ENCODE assay signal across 9 mouse cellular contexts in the genomic region with DNA sequence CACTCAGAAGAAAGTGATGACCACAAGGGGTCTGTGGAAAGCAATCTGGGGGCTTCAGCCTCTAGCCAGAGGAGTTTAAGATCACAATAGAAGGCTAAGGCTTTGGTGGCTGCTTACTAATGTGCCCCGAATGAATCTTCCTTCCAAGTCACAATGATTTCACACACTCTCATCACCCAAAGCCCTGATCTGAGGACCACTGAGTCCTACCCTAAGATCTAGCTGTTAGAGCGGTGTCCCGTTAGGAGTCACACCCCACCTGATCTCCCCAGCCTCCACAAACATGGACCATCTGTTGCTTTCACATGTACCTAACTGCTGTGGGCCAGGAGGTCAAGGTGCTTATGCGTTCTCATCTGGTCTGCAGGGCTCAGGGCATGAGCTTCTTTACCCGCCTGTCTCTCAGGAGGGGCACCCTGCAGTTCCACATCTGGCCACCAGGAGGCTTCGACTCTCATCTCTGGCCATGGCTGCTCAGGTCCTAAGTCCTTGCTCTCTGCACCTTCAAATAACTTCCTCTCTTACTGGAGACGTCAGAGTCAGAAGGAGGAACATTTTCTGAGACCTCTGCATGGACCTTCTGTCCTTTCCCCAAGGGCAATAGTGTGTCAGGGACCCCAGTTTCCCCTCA. TPM values are rescaled to one million over a fixed set of nuclear protein-coding genes. Genes with fewer than 3 reads are reported as not detected.
DNase-seq lines count a peak whose midpoint lies in the region; ATAC-seq and TF ChIP-seq lines count a peak whose summit lies in the region.
"Had no signal": no experiment of that assay in that cellular context is flagged by ENCODE, and none has a peak within 500 bp of the region (broad histone marks: within the 10 kb centered on the region; RNA-seq: fewer than 3 reads in every experiment).

No protein-coding gene starts in this region.

- WGBS in neural tube, embryonic 15.5 days, result 37% methylated on average over 7 of the region's 7 CpGs
- WGBS in heart, adult 2 months, result 35% methylated on average over 7 of the region's 7 CpGs
- 28% methylated on average over 7 of the region's 7 CpGs for WGBS in limb, embryonic 11.5 days

- H3K9me3 ChIP-seq in neural tube, embryonic 15.5 days (replicated peaks), result no peaks in the 10 kb centered on the region
- H3K9me3 ChIP-seq in limb, embryonic 11.5 days (ENCODE audit: control insufficient read depth, low read length), result no peaks in the 10 kb centered on the region
- H3K9me3 ChIP-seq: stomach, embryonic 15.5 days had no signal

- no peak for ATAC-seq in neural tube, embryonic 15.5 days (ENCODE audit: low FRiP score)
- ATAC-seq in limb, embryonic 11.5 days (ENCODE audit: insufficient number of reproducible peaks, low FRiP score, low TSS enrichment, low read depth), result no peak

- no peak for TF ChIP-seq POLR2A in heart, adult 2 months (IDR thresholded peaks at IDR 0.05; ENCODE audit: insufficient read depth, low read depth, low read length)
- peak; percentile 47 for TF ChIP-seq POLR2A in myocyte (IDR thresholded peaks at IDR 0.05; ENCODE audit: insufficient read length, low read depth)

- TF ChIP-seq CTCF in heart, adult 2 months (IDR thresholded peaks at IDR 0.05), result peak; percentile 100; the same call in 1 of the 2 replicates

- H3K4me1 ChIP-seq in neural tube, embryonic 15.5 days, result no peaks in the 10 kb centered on the region
- no peaks in the 10 kb centered on the region; the same call in 1 of the 2 replicates for H3K4me1 ChIP-seq in heart, adult 2 months (ENCODE audit: control insufficient read depth, insufficient read depth, low read length)
- H3K4me1 ChIP-seq in limb, embryonic 11.5 days (ENCODE audit: control insufficient read depth, insufficient read depth, low read length), result no peaks in the 10 kb centered on the region

- H3ac ChIP-seq in myocyte (ENCODE audit: control insufficient read depth, insufficient read length), result no peak overlapping the region

- H3K9ac ChIP-seq in neural tube, embryonic 15.5 days (replicated peaks), result no peak overlapping the region
- no peak overlapping the region for H3K9ac ChIP-seq in heart, adult 2 months (ENCODE audit: low read depth, low read length)
- H3K9ac ChIP-seq in limb, embryonic 11.5 days (ENCODE audit: low read length), result no peak overlapping the region
- H3K9ac ChIP-seq: stomach, embryonic 15.5 days had no signal

- DNase-seq in neural tube, embryonic 10.5 days (ENCODE audit: extremely low spot score, low spot score), result peak; percentile 88
- peak; percentile 86 for DNase-seq in embryo, embryonic 10.5 days (ENCODE audit: low spot score)
- DNase-seq in heart, adult 2 months, result peak; percentile 77 to 87
- DNase-seq in kidney, adult 18-20 months, result peak; percentile 94
- DNase-seq in limb, embryonic 11.5 days (ENCODE audit: low spot score), result peak; percentile 90
- peak; percentile 80 for DNase-seq in splenic B cell, adult 2 months (ENCODE audit: low read depth, low spot score)

- H3K4me2 ChIP-seq in neural tube, embryonic 15.5 days, result no peak overlapping the region
- H3K4me2 ChIP-seq in limb, embryonic 11.5 days (ENCODE audit: low read depth, severe bottlenecking), result no peak overlapping the region
- no peak overlapping the region for H3K4me2 ChIP-seq in myocyte (ENCODE audit: low read depth)
- H3K4me2 ChIP-seq: stomach, embryonic 15.5 days had no signal

- intact Hi-C loops in heart, adult 2 months (cut with DNase I), result loop anchor here (5.0 kb wide), 1 partner anchor 131 kb away; no protein-coding TSS in a partner anchor

- no peak overlapping the region for H3K27ac ChIP-seq in neural tube, embryonic 15.5 days (replicated peaks)
- no peak overlapping the region for H3K27ac ChIP-seq in heart, adult 2 months
- no peak overlapping the region for H3K27ac ChIP-seq in limb, embryonic 11.5 days (replicated peaks; ENCODE audit: low read depth, low read length)

- no peaks in the 10 kb centered on the region for H3K36me3 ChIP-seq in neural tube, embryonic 15.5 days
- H3K36me3 ChIP-seq in heart, adult 2 months (ENCODE audit: control insufficient read depth, insufficient read depth, low read length), result no peaks in the 10 kb centered on the region
- H3K36me3 ChIP-seq in limb, embryonic 11.5 days (ENCODE audit: control insufficient read depth, insufficient read depth, low read length), result no peaks in the 10 kb centered on the region
- peaks cover 8% of the 10 kb centered on the region for H3K36me3 ChIP-seq in myocyte (ENCODE audit: control insufficient read depth, insufficient read depth)
- no peaks in the 10 kb centered on the region for H3K36me3 ChIP-seq in splenic B cell, adult 2 months (ENCODE audit: control insufficient read depth, insufficient read depth, low read length, poor library complexity, severe bottlenecking)
- H3K36me3 ChIP-seq: stomach, embryonic 15.5 days had no signal

- no peaks in the 10 kb centered on the region for H3K79me2 ChIP-seq in heart, adult 2 months (replicated peaks; ENCODE audit: control insufficient read depth, insufficient read depth, low read length)
- no peaks in the 10 kb centered on the region for H3K79me2 ChIP-seq in myocyte (ENCODE audit: control insufficient read depth, insufficient read depth)

- TF ChIP-seq EP300 in heart, adult 2 months (IDR thresholded peaks at IDR 0.05; ENCODE audit: insufficient read depth, low read depth, low read length), result 0 out of 2 replicates have a peak, but pooled peaks have one; percentile 66

- H3K27me3 ChIP-seq in neural tube, embryonic 15.5 days (replicated peaks), result peaks cover 5% of the 10 kb centered on the region
- H3K27me3 ChIP-seq in heart, adult 2 months (ENCODE audit: control insufficient read depth, insufficient read depth, low read length), result no peaks in the 10 kb centered on the region
- H3K27me3 ChIP-seq in limb, embryonic 11.5 days (ENCODE audit: control insufficient read depth, insufficient read depth, low read length), result 0 out of 2 replicates have a peak, but pooled peaks cover 3% of the 10 kb centered on the region
- no peaks in the 10 kb centered on the region for H3K27me3 ChIP-seq in myocyte (ENCODE audit: control insufficient read depth, insufficient read depth, insufficient read length)
- H3K27me3 ChIP-seq in splenic B cell, adult 2 months (ENCODE audit: control insufficient read depth, insufficient read depth, low read length, poor library complexity, severe bottlenecking), result no peaks in the 10 kb centered on the region

- no peak overlapping the region for H3K4me3 ChIP-seq in neural tube, embryonic 15.5 days (replicated peaks)
- no peak overlapping the region for H3K4me3 ChIP-seq in heart, adult 2 months
- no peak overlapping the region for H3K4me3 ChIP-seq in limb, embryonic 11.5 days (ENCODE audit: low read depth, low read length)
- H3K4me3 ChIP-seq in myocyte, result no peak overlapping the region
- H3K4me3 ChIP-seq: stomach, embryonic 15.5 days had no signal

TF ChIP-seq in myocyte, 11 proteins besides CTCF, POLR2A, EP300 and RAD21:
- peak in 1 of 3 experiments; percentile 1 for TF ChIP-seq MYOD1 (IDR thresholded peaks at IDR 0.05; ENCODE audit: control insufficient read depth in 1 of 3, insufficient read length in 2 of 3, low read depth in 2 of 3)
- no peak for TF ChIP-seq MAX (IDR thresholded peaks at IDR 0.05; ENCODE audit: low read depth)
- peak; percentile 80 for TF ChIP-seq POLR2AphosphoS2 (IDR thresholded peaks at IDR 0.05; ENCODE audit: insufficient read length, low read depth)
- TF ChIP-seq REST (IDR thresholded peaks at IDR 0.05; ENCODE audit: insufficient read depth, insufficient read length), result no peak

RNA-seq across cellular contexts. Expression of a gene that starts 7.3 kb away (rescaled TPM):
- polyA plus RNA-seq in neural tube, embryonic 15.5 days (2015; fragmentation: Nextera tagmentation; extraction: Ambion mirVana), result 0.65 and 15.3 TPM in 2 replicates
- 1 to 10 TPM; 7.2 to 7.3 TPM for total RNA-seq in heart, adult 2 months (2021)
- polyA plus RNA-seq in heart, adult 2 months (2012; rRNA removed), result 13.2 and 16.2 TPM in 2 replicates
- 4.5 TPM in 2 replicates for polyA plus RNA-seq in limb, embryonic 11.5 days (2014; fragmentation: Nextera tagmentation; extraction: Ambion mirVana)
- 0.46 TPM for polyA plus RNA-seq in myocyte (2012; fragmentation: generic; extraction: Trizol)

RNA-seq across cellular contexts. Expression of a gene that starts 25.0 kb away (rescaled TPM):
- polyA plus RNA-seq in neural tube, embryonic 15.5 days (2015; fragmentation: Nextera tagmentation; extraction: Ambion mirVana), result 9.7 and 12.3 TPM in 2 replicates
- 1,000 to 10,000 TPM; 8,290 to 9,301 TPM for total RNA-seq in heart, adult 2 months (2021)
- 3,392 and 4,661 TPM in 2 replicates for polyA plus RNA-seq in heart, adult 2 months (2012; rRNA removed)
- polyA plus RNA-seq in limb, embryonic 11.5 days (2014; fragmentation: Nextera tagmentation; extraction: Ambion mirVana), result 6.0 and 7.3 TPM in 2 replicates
- 2,000 TPM for polyA plus RNA-seq in myocyte (2012; fragmentation: generic; extraction: Trizol)

RNA-seq across cellular contexts. Expression of a gene that starts 31.9 kb away (rescaled TPM):
- 19.9 and 31.1 TPM in 2 replicates for polyA plus RNA-seq in neural tube, embryonic 15.5 days (2015; fragmentation: Nextera tagmentation; extraction: Ambion mirVana)
- total RNA-seq in heart, adult 2 months (2021), result 1 to 10 TPM in 1 of 2 experiments, under 1 TPM in 1; 0.84 to 1.1 TPM
- polyA plus RNA-seq in heart, adult 2 months (2012; rRNA removed), result 1.3 and 2.5 TPM in 2 replicates
- 13.7 and 19.4 TPM in 2 replicates for polyA plus RNA-seq in limb, embryonic 11.5 days (2014; fragmentation: Nextera tagmentation; extraction: Ambion mirVana)
- 3,569 TPM for polyA plus RNA-seq in myocyte (2012; fragmentation: generic; extraction: Trizol)

RNA-seq across cellular contexts. Expression of a gene that starts 45.2 kb away (rescaled TPM):
- 54.1 and 62.9 TPM in 2 replicates for polyA plus RNA-seq in neural tube, embryonic 15.5 days (2015; fragmentation: Nextera tagmentation; extraction: Ambion mirVana)
- total RNA-seq in heart, adult 2 months (2021), result 10 to 100 TPM in 1 of 2 experiments, 1 to 10 TPM in 1; 8.4 to 11.5 TPM
- polyA plus RNA-seq in heart, adult 2 months (2012; rRNA removed), result 23.3 and 36.8 TPM in 2 replicates
- 32.8 and 33.3 TPM in 2 replicates for polyA plus RNA-seq in limb, embryonic 11.5 days (2014; fragmentation: Nextera tagmentation; extraction: Ambion mirVana)
- 317 TPM for polyA plus RNA-seq in myocyte (2012; fragmentation: generic; extraction: Trizol)

Comparison
In these comparisons a context has a peak if more than half of its experiments do, and no peak if none do; other contexts are left out.
1. RNA of a gene that starts 25.0 kb away (polyA plus RNA-seq): 3,392 to 4,661 TPM in heart, adult 2 months and 2,000 TPM in myocyte (single experiment); 9.7 to 12.3 TPM in neural tube, embryonic 15.5 days and 6.0 to 7.3 TPM in limb, embryonic 11.5 days; every median in the first group is over 100 times any median in the second.
2. RNA of a gene that starts 31.9 kb away (polyA plus RNA-seq): 3,569 TPM in myocyte (single experiment); 19.9 to 31.1 TPM in neural tube, embryonic 15.5 days, 13.7 to 19.4 TPM in limb, embryonic 11.5 days and 1.3 to 2.5 TPM in heart, adult 2 months; every median in the first group is over 100 times any median in the second.
3. Peak in every context shown above with its lines, with median percentiles within 50 percentile points of each other: DNase-seq.